Mouse (Mus musculus): ENCODE measurements at regions not wholly inside any gene's neighbourhood (a gene's known extent, or its start where the extent isn't known, plus 50 kb on each side); places are given as distances from the start of the nearest gene placed in this dataset.

GRCm38 (mm10) chr2:160186106-160186505 is 147.9 kb downstream of the Gm826 start:
- no peak for DNase-seq

GRCm38 (mm10) chr2:160170975-160171515 is 162.9 kb downstream of the Gm826 start:
- no peak for DNase-seq

- DNase-seq, result no peak
Observed at GRCm38 (mm10) chr2:160158599-160159261, 175.2 kb downstream of the Gm826 start.

GRCm38 (mm10) chr2:160153781-160154180 is 180.2 kb downstream of the Gm826 start:
- DNase-seq, result no peak

GRCm38 (mm10) chr2:160152101-160152500 is 181.9 kb downstream of the Gm826 start:
- DNase-seq, result no peak

GRCm38 (mm10) chr2:160148936-160149335 is 185.0 kb downstream of the Gm826 start:
- no peak for DNase-seq

- no peak for DNase-seq
Observed at GRCm38 (mm10) chr2:160148516-160148915, 185.4 kb downstream of the Gm826 start.

GRCm38 (mm10) chr2:160148031-160148430 is 185.9 kb downstream of the Gm826 start:
- DNase-seq, result no peak

- no peak for DNase-seq
Observed at GRCm38 (mm10) chr2:160140166-160140740, 193.7 kb downstream of the Gm826 start.

- DNase-seq, result no peak
Observed at GRCm38 (mm10) chr2:160138091-160138490, 195.9 kb downstream of the Gm826 start.

GRCm38 (mm10) chr2:160131797-160132196 is 202.2 kb downstream of the Gm826 start:
- no peak for DNase-seq

- DNase-seq, result no peak
Observed at GRCm38 (mm10) chr2:160131386-160131785, 202.6 kb downstream of the Gm826 start.

GRCm38 (mm10) chr2:160117148-160117547 is 216.8 kb downstream of the Gm826 start:
- no peak for DNase-seq

GRCm38 (mm10) chr2:160111176-160111692 is 222.7 kb downstream of the Gm826 start:
- DNase-seq, result no peak

GRCm38 (mm10) chr2:160093078-160093477 is 240.9 kb downstream of the Gm826 start:
- DNase-seq, result no peak

- no peak for DNase-seq
Observed at GRCm38 (mm10) chr2:160085999-160086398, 248.0 kb downstream of the Gm826 start.

- no peak for DNase-seq
Observed at GRCm38 (mm10) chr2:160083674-160084073, 250.3 kb downstream of the Gm826 start.

GRCm38 (mm10) chr2:160082106-160082653 is 251.8 kb downstream of the Gm826 start:
- no peak for DNase-seq

GRCm38 (mm10) chr2:160075694-160076093 is 258.3 kb downstream of the Gm826 start:
- no peak for DNase-seq

- no peak for DNase-seq
Observed at GRCm38 (mm10) chr2:160070441-160070840, 263.5 kb downstream of the Gm826 start.

GRCm38 (mm10) chr2:160068772-160069171 is 265.2 kb downstream of the Gm826 start:
- no peak for DNase-seq

GRCm38 (mm10) chr2:160067904-160068303 is 266.1 kb downstream of the Gm826 start:
- DNase-seq, result no peak

GRCm38 (mm10) chr2:160066491-160067303 is 267.3 kb downstream of the Gm826 start:
- DNase-seq, result peak; percentile 26
